Mouse (Mus musculus): Measurements from ENCODE around the gene Olfr748.

- no peak for TF ChIP-seq POLR2A (IDR thresholded peaks at IDR 0.05; ENCODE audit: low read depth, low read length)
- TF ChIP-seq CTCF (IDR thresholded peaks at IDR 0.05; ENCODE audit: borderline replicate concordance, insufficient read depth, low read length): no peak
Measured at GRCm38 (mm10) chr14:50693106-50693505, 14.1 kb upstream of the Olfr748 start, which contains the start of gene Olfr747.
